Mouse (Mus musculus): ENCODE results near the gene Zdbf2. TPM values are rescaled to one million over a fixed set of nuclear protein-coding genes. Genes with fewer than 3 reads are reported as not detected.

Zdbf2 gene
- 1.7 and 7.5 TPM in 2 replicates for polyA plus RNA-seq (2021; fragmentation: Nextera tagmentation)
- long read RNA-seq, experiment 1, partial matches to known transcripts = 0 of 5 reads
- long read RNA-seq, experiment 1, other reads (novel, unspliced or antisense) = 5 of 5 reads
- long read RNA-seq, experiment 2, partial matches to known transcripts = 1 of 3 reads
- long read RNA-seq, experiment 2, other reads (novel, unspliced or antisense) = 2 of 3 reads

DNA sequence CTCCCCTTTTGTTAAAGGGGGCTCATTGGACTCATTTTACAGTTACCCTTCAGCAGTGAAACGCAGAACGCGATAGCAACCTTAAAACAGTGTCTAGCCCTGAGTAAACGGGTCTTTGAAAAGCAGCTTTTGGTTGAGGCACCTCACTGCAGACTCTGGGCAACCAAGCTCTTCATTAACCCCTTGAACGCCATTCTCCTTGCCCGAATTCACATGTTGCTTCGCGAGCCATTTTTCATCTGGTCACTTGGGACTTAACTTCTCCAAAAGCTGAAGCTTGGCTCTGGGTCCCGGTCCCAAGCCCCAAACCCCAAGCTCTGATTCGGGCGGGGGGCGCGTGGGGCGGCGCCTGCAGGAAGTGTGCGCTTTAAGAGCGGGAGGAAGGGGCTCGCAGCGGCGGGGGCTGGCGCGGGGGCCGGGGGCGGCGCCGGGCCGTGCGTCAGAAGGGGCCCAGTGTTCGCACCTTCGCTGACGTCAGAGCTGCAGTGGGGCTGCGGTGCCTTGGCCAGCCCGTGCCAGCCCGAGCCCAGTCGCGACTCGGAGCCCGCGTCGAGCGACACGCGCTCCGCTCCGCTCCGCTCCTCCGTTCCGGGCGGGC, at the start of gene Zdbf2:
TSS of gene Zdbf2 (plus strand) at position 525 of the 598 bp plus-strand sequence.

Other genes with a start within 250 kb of the Zdbf2 start
- gene Ino80d, start 158.6 kb upstream of the Zdbf2 start, polyA plus RNA-seq (2021; fragmentation: Nextera tagmentation) = 4.6 and 5.8 TPM in 2 replicates
- gene Eef1b2, start 96.4 kb upstream of the Zdbf2 start, polyA plus RNA-seq (2021; fragmentation: Nextera tagmentation) = 484 and 645 TPM in 2 replicates
- 119 and 150 TPM in 2 replicates for gene Ndufs1, start 96.4 kb upstream of the Zdbf2 start, polyA plus RNA-seq (2021; fragmentation: Nextera tagmentation)
- gene Gpr1, start 58.7 kb upstream of the Zdbf2 start, polyA plus RNA-seq (2021; fragmentation: Nextera tagmentation) = 0.72 and 0.83 TPM in 2 replicates
- gene Adam23, start 172.6 kb downstream of the Zdbf2 start, polyA plus RNA-seq (2021; fragmentation: Nextera tagmentation) = 15.4 and 24.1 TPM in 2 replicates

Measured in left cerebral cortex, adult 6 months (tissue).